Mouse (Mus musculus): ENCODE data around the gene Gm49333. TPM values are rescaled to one million over a fixed set of nuclear protein-coding genes. Genes with fewer than 3 reads are reported as not detected.
A peak's percentile ranks its signal among the peaks of the same experiment; 100 is the strongest.

The Gm49333 gene
- polyA plus RNA-seq, 1 experiment from 2014 or later = not detected

DNA sequence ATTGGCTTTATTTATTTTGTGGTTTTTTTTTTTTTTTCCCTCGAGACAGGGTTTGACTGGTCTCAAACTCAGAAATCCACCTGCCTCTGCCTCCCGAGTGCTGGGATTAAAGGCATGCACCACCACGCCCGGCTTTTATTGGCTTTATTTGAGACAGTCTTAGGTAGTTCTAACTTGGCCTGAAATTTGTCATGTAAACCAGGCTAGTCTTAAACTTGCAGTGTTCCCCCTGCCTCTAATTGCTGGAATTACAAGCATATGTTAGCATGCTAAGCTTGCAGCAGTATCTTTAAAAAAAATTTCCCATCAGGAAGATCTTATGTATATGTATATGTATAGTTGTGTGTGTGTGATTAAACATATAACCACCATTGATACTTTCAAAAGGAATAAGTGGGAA lies 65.3 kb downstream of the Gm49333 start:
- DNase-seq (no peak), ATAC-seq (no peak)
- no peaks in the 10 kb centered on the region for H3K9me3 ChIP-seq (ENCODE audit: low read length)
- no peak overlapping the region for H3K4me3 ChIP-seq (ENCODE audit: low read depth, low read length)
- H3K9ac ChIP-seq (replicated peaks) = no peak overlapping the region
- H3K36me3 ChIP-seq (replicated peaks; ENCODE audit: insufficient read depth, low read length) = peaks cover 69% of the 10 kb centered on the region
- no peak overlapping the region for H3K27ac ChIP-seq (ENCODE audit: low read depth)
- WGBS (ENCODE audit: insufficient replicate concordance) = 79% methylated on average over 4 of the region's 4 CpGs
- H3K4me2 ChIP-seq (ENCODE audit: low read depth, low read length) = no peak overlapping the region
- H3K27me3 ChIP-seq (ENCODE audit: insufficient read depth, low read length) = no peaks in the 10 kb centered on the region
- H3K4me1 ChIP-seq (ENCODE audit: insufficient read depth) = peaks cover 35% of the 10 kb centered on the region
- TF ChIP-seq CTCF (IDR thresholded peaks at IDR 0.05; ENCODE audit: low read depth) (peak; percentile 32), EP300 (IDR thresholded peaks at IDR 0.05; ENCODE audit: low read depth) (no peak)

- H3K9ac ChIP-seq (replicated peaks) = peak overlapping the region; percentile 16; the same call in 1 of the 2 replicates
- H3K27me3 ChIP-seq (ENCODE audit: insufficient read depth, low read length) = no peaks in the 10 kb centered on the region
- peak overlapping the region; percentile 69 for H3K27ac ChIP-seq (ENCODE audit: low read depth)
- DNase-seq (no peak), ATAC-seq (no peak)
- peaks cover 29% of the 10 kb centered on the region for H3K4me1 ChIP-seq (ENCODE audit: insufficient read depth)
- peaks cover 76% of the 10 kb centered on the region for H3K36me3 ChIP-seq (replicated peaks; ENCODE audit: insufficient read depth, low read length)
- no peak overlapping the region for H3K4me3 ChIP-seq (ENCODE audit: low read depth, low read length)
- no peak for TF ChIP-seq EP300 (IDR thresholded peaks at IDR 0.05; ENCODE audit: low read depth)
- no peak for TF ChIP-seq CTCF (IDR thresholded peaks at IDR 0.05; ENCODE audit: low read depth)
- WGBS (ENCODE audit: insufficient replicate concordance) = 81% methylated on average over 5 of the region's 5 CpGs
- no peaks in the 10 kb centered on the region for H3K9me3 ChIP-seq (ENCODE audit: low read length)
- peak overlapping the region; percentile 64; the same call in 1 of the 2 replicates for H3K4me2 ChIP-seq (ENCODE audit: low read depth, low read length)
These were observed 66.0 kb downstream of the Gm49333 start for GRCm38 (mm10) chr16:20677380-20677779.

DNA sequence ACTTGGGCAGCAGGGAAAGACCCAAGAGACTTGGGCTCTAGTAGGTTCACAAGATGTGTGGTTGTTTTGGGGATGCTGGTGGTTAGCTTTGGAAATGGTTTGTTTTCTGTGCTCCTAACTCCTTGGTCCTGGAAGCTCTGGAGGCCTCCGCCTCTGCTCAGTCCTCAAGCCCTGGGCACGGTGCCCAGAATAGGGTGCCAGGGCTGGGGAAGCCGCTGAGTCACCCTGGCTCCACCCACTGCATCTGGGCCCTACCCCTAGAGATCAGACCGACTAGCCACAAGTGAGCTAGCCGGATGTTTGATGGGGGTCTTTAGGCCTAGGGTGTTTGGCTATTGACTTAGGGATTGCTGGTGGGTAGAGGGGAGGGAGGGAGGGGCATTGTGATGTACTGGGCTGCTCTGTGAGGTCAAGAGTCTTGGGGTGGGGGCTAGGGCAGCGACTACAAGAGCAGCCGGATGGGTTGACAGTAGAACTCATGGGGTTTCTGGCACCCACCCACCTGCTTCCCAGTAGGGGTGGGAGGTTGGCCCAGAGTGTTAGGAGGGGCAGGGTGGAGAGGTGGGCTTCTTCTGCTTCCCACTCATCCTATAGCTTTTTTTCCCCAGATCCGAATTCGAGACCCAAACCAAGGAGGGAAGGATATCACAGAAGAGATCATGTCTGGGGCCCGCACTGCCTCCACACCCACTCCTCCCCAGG lies 66.7 kb downstream of the Gm49333 start:
- Histone ChIP-seq H3K4me3 (ENCODE audit: low read depth, low read length) (peak overlapping the region; percentile 31), H3K9ac (replicated peaks) (peak overlapping the region; percentile 16; the same call in 1 of the 2 replicates), H3K9me3 (ENCODE audit: low read length) (no peaks in the 10 kb centered on the region), H3K27ac (ENCODE audit: low read depth) (peak overlapping the region; percentile 69), H3K4me1 (ENCODE audit: insufficient read depth) (peaks cover 29% of the 10 kb centered on the region), H3K4me2 (ENCODE audit: low read depth, low read length) (peak overlapping the region; percentile 64), H3K36me3 (replicated peaks; ENCODE audit: insufficient read depth, low read length) (peaks cover 83% of the 10 kb centered on the region), H3K27me3 (ENCODE audit: insufficient read depth, low read length) (no peaks in the 10 kb centered on the region)
- TF ChIP-seq CTCF (IDR thresholded peaks at IDR 0.05; ENCODE audit: low read depth) = no peak
- TF ChIP-seq EP300 (IDR thresholded peaks at IDR 0.05; ENCODE audit: low read depth) = no peak
- WGBS (ENCODE audit: insufficient replicate concordance) = 60% methylated on average over 10 of the region's 10 CpGs
- peak; percentile 70 for ATAC-seq
- peak; percentile 92 for DNase-seq

GRCm38 (mm10) chr16:20690774-20691173 lies 79.4 kb downstream of the Gm49333 start:
- no peak for ATAC-seq
- H3K4me1 ChIP-seq (ENCODE audit: insufficient read depth) = peaks cover 20% of the 10 kb centered on the region
- peaks cover 64% of the 10 kb centered on the region for H3K36me3 ChIP-seq (replicated peaks; ENCODE audit: insufficient read depth, low read length)
- DNase-seq = no peak
- no peaks in the 10 kb centered on the region for H3K9me3 ChIP-seq (ENCODE audit: low read length)
- H3K4me3 ChIP-seq (ENCODE audit: low read depth, low read length) = no peak overlapping the region
- no peak overlapping the region for H3K27ac ChIP-seq (ENCODE audit: low read depth)
- TF ChIP-seq CTCF (IDR thresholded peaks at IDR 0.05; ENCODE audit: low read depth) (no peak), EP300 (IDR thresholded peaks at IDR 0.05; ENCODE audit: low read depth) (peak; percentile 54)
- H3K4me2 ChIP-seq (ENCODE audit: low read depth, low read length) = no peak overlapping the region
- peaks cover 14% of the 10 kb centered on the region for H3K27me3 ChIP-seq (ENCODE audit: insufficient read depth, low read length)
- WGBS (ENCODE audit: insufficient replicate concordance) = 69% methylated on average over 3 of the region's 3 CpGs
- H3K9ac ChIP-seq (replicated peaks) = no peak overlapping the region

GRCm38 (mm10) chr16:20691617-20692016 lies 80.2 kb downstream of the Gm49333 start:
- H3K4me1 ChIP-seq (ENCODE audit: insufficient read depth) = peaks cover 27% of the 10 kb centered on the region

GRCm38 (mm10) chr16:20692241-20692965 lies 81.0 kb downstream of the Gm49333 start:
- DNase-seq (no peak), ATAC-seq (0 out of 2 replicates have a peak, but pooled peaks have one; percentile 0)
- H3K4me2 ChIP-seq (ENCODE audit: low read depth, low read length) = peak overlapping the region; percentile 94; the same call in 1 of the 2 replicates
- peaks cover 20% of the 10 kb centered on the region for H3K27me3 ChIP-seq (ENCODE audit: insufficient read depth, low read length)
- TF ChIP-seq EP300 (IDR thresholded peaks at IDR 0.05; ENCODE audit: low read depth) (no peak), CTCF (IDR thresholded peaks at IDR 0.05; ENCODE audit: low read depth) (no peak)
- H3K9ac ChIP-seq (replicated peaks) = no peak overlapping the region
- peaks cover 47% of the 10 kb centered on the region for H3K36me3 ChIP-seq (replicated peaks; ENCODE audit: insufficient read depth, low read length)
- no peak overlapping the region for H3K4me3 ChIP-seq (ENCODE audit: low read depth, low read length)
- H3K4me1 ChIP-seq (ENCODE audit: insufficient read depth) = peaks cover 27% of the 10 kb centered on the region
- WGBS (ENCODE audit: insufficient replicate concordance) = 69% methylated on average over 16 of the region's 16 CpGs
- H3K27ac ChIP-seq (ENCODE audit: low read depth) = no peak overlapping the region
- H3K9me3 ChIP-seq (ENCODE audit: low read length) = no peaks in the 10 kb centered on the region

More at GRCm38 (mm10) chr16:20691617-20692016, 80.2 kb downstream of the Gm49333 start:
- Histone ChIP-seq H3K27me3 (ENCODE audit: insufficient read depth, low read length) (peaks cover 20% of the 10 kb centered on the region), H3K4me2 (ENCODE audit: low read depth, low read length) (no peak overlapping the region), H3K4me3 (ENCODE audit: low read depth, low read length) (no peak overlapping the region), H3K9me3 (ENCODE audit: low read length) (no peaks in the 10 kb centered on the region), H3K9ac (replicated peaks) (no peak overlapping the region), H3K27ac (ENCODE audit: low read depth) (no peak overlapping the region), H3K36me3 (replicated peaks; ENCODE audit: insufficient read depth, low read length) (peaks cover 55% of the 10 kb centered on the region)
- WGBS (ENCODE audit: insufficient replicate concordance) = 63% methylated on average over 1 of the region's 1 CpGs
- DNase-seq = no peak
- ATAC-seq = no peak
- TF ChIP-seq EP300 (IDR thresholded peaks at IDR 0.05; ENCODE audit: low read depth) = no peak
- TF ChIP-seq CTCF (IDR thresholded peaks at IDR 0.05; ENCODE audit: low read depth) = no peak

All from liver, postnatal 0 days (tissue).